Comparison of ENCODE assay signal across 8 mouse cellular contexts in genomic region chr5:150259191-150260053, GRCm38 (mm10).
A peak's percentile ranks its signal among the peaks of the same experiment; 100 is the strongest.
DNase-seq lines count a peak whose midpoint lies in the region; ATAC-seq and TF ChIP-seq lines count a peak whose summit lies in the region.

No protein-coding gene starts in this region.

- peak; percentile 33 for DNase-seq in T-cell, adult 2 months (ENCODE audit: low spot score)
- DNase-seq in cerebellum, postnatal 36 days = peak; percentile 83
- DNase-seq in gastrocnemius, adult 18-20 months (ENCODE audit: low spot score) = peak; percentile 3
- DNase-seq in hindbrain, postnatal 0 days (ENCODE audit: low spot score) = peak; percentile 89
- peak; percentile 75 for DNase-seq in left cerebral cortex, adult 11 months (ENCODE audit: low spot score)
- peak; percentile 29 for DNase-seq in lung, postnatal 14 days
- peak; percentile 87 for DNase-seq in right cerebral cortex, adult 18-20 months
- no peak for DNase-seq in spleen, adult 12 weeks (ENCODE audit: low spot score)

- H3K27ac ChIP-seq in hindbrain, postnatal 0 days = peak overlapping the region; percentile 96

- H3K27me3 ChIP-seq in hindbrain, postnatal 0 days (ENCODE audit: insufficient read depth, low read length) = no peaks in the 10 kb centered on the region

- H3K36me3 ChIP-seq in hindbrain, postnatal 0 days (ENCODE audit: insufficient read depth, low read length) = no peaks in the 10 kb centered on the region

- H3K4me3 ChIP-seq in hindbrain, postnatal 0 days (ENCODE audit: low read length) = peak overlapping the region; percentile 53

- H3K9ac ChIP-seq in hindbrain, postnatal 0 days (replicated peaks; ENCODE audit: low read length) = peak overlapping the region; percentile 73

- peak overlapping the region; percentile 67 for H3K4me2 ChIP-seq in hindbrain, postnatal 0 days (ENCODE audit: low read depth, low read length)

- WGBS in hindbrain, postnatal 0 days = under 1% methylated on average over 28 of the region's 29 CpGs

- no peak for TF ChIP-seq CTCF in hindbrain, postnatal 0 days (IDR thresholded peaks at IDR 0.05; ENCODE audit: low read depth)

- peaks cover 7% of the 10 kb centered on the region for H3K4me1 ChIP-seq in hindbrain, postnatal 0 days (ENCODE audit: insufficient read depth, low read length)

- no peaks in the 10 kb centered on the region for H3K9me3 ChIP-seq in hindbrain, postnatal 0 days (ENCODE audit: low read length)

- ATAC-seq in hindbrain, postnatal 0 days = peak; percentile 92
